Mouse (Mus musculus) urinary bladder, adult 2 months (tissue): ENCODE data around the gene Ly6g5c. TPM values are rescaled to one million over a fixed set of nuclear protein-coding genes. Genes with fewer than 3 reads are reported as not detected.
A peak's percentile ranks its signal among the peaks of the same experiment; 100 is the strongest.
"Not testable (repeated sequence)": the region's sequence is repeated elsewhere in the genome, so short reads cannot be mapped to it uniquely, and the experiment has no call there.

Experiments used
- DNase-seq: peaks from one replicate; pipeline ENCODE4 v3.0.0; 2022; ENCODE audit warnings: low spot score
- polyA plus RNA-seq: library from polyadenylated mRNA; depleted of rRNA; stranded (reverse); fragments of >200 nt; gene quantifications from 2 replicates; pipeline ENCODE4 v1.2.3, GENCODE M21; 2012

Ly6g5c gene
- polyA plus RNA-seq, 1 experiment: not detected

GRCm38 (mm10) chr17:35106522-35106921, 1.6 kb upstream of the Ly6g5c start:
- DNase-seq: no peak

GRCm38 (mm10) chr17:35111774-35112173, 3.7 kb downstream of the Ly6g5c start:
- DNase-seq: no peak

- DNase-seq: no peak
These were observed 7.3 kb downstream of the Ly6g5c start, which contains the start of gene Ly6g5b for GRCm38 (mm10) chr17:35115046-35116019. Gene Ly6g5b (minus strand): TSS chr17:35115428.

- DNase-seq: no peak
These were observed 12.7 kb downstream of the Ly6g5c start for GRCm38 (mm10) chr17:35120745-35121142.

- DNase-seq: peak; percentile 88
These were observed 13.2 kb downstream of the Ly6g5c start, which contains the start of gene Gpank1 for GRCm38 (mm10) chr17:35121143-35121799. Gene Gpank1 (plus strand): TSS chr17:35121455.

- no peak for DNase-seq
These were observed 13.8 kb downstream of the Ly6g5c start, which contains the start of gene Csnk2b for GRCm38 (mm10) chr17:35121871-35122303. Gene Csnk2b (minus strand): TSS chr17:35122053.

- not testable (repeated sequence) for DNase-seq
These were observed 15.2 kb downstream of the Ly6g5c start for GRCm38 (mm10) chr17:35123287-35123686.

GRCm38 (mm10) chr17:35124261-35124896, 16.3 kb downstream of the Ly6g5c start:
- not testable (repeated sequence) for DNase-seq

- no peak for DNase-seq
These were observed 17.0 kb downstream of the Ly6g5c start for GRCm38 (mm10) chr17:35125081-35125480.

- DNase-seq: no peak
These were observed 17.5 kb downstream of the Ly6g5c start for GRCm38 (mm10) chr17:35125578-35125977.

GRCm38 (mm10) chr17:35126206-35126611, 18.1 kb downstream of the Ly6g5c start, which contains the start of gene D17H6S53E:
Gene D17H6S53E (plus strand): TSS chr17:35126373.
- DNase-seq: peak; percentile 75

- DNase-seq: no peak
These were observed 18.9 kb downstream of the Ly6g5c start for GRCm38 (mm10) chr17:35127017-35127416.

- DNase-seq: no peak
These were observed 20.9 kb downstream of the Ly6g5c start for GRCm38 (mm10) chr17:35128996-35129395.

- no peak for DNase-seq
These were observed 23.0 kb downstream of the Ly6g5c start for GRCm38 (mm10) chr17:35131038-35131437.

- no peak for DNase-seq
These were observed 23.6 kb downstream of the Ly6g5c start, which contains the start of gene Apom for GRCm38 (mm10) chr17:35131500-35132173. Gene Apom (minus strand): TSS chr17:35132050.

GRCm38 (mm10) chr17:35132174-35132560, 24.1 kb downstream of the Ly6g5c start:
- no peak for DNase-seq

GRCm38 (mm10) chr17:35133517-35133916, 25.4 kb downstream of the Ly6g5c start:
- DNase-seq: no peak

- peak; percentile 97 for DNase-seq
These were observed 26.9 kb downstream of the Ly6g5c start, which contains the start of gene Bag6 for GRCm38 (mm10) chr17:35134801-35135590. Gene Bag6 (plus strand): TSS chr17:35135178.

GRCm38 (mm10) chr17:35135591-35136320, 27.7 kb downstream of the Ly6g5c start:
- no peak for DNase-seq

- DNase-seq: no peak
These were observed 31.2 kb downstream of the Ly6g5c start for GRCm38 (mm10) chr17:35139269-35139668.
